Mouse (Mus musculus): ENCODE data around the gene Asic1. TPM values are rescaled to one million over a fixed set of nuclear protein-coding genes. Genes with fewer than 3 reads are reported as not detected.

Asic1 gene
- polyA plus RNA-seq, 1 experiment from 2014 or later = 1.4 TPM

DNA sequence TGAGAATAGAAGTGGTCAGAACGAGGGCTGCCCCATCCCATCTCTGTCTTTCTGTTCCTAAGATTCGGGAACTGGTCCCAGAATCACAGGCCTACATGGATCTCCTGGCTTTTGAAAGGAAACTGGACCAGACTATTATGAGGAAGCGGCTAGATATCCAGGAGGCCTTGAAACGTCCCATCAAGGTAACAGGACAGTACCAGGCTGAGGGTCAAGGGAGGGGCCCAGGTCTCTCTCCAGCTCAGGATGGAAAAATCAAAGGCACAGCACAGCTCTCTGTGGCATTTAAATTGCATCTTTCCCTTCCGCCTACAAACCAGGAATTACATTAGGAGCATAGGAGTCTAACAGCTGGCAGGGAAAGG is 33.5 kb downstream of the Asic1 start:
- peaks cover 52% of the 10 kb centered on the region for H3K4me1 ChIP-seq (replicated peaks)
- peaks cover 1% of the 10 kb centered on the region for H3K27me3 ChIP-seq
- no peaks in the 10 kb centered on the region for H3K9me3 ChIP-seq (replicated peaks)
- no peak for ATAC-seq (replicated peaks; ENCODE audit: insufficient number of reproducible peaks, insufficient read depth, low FRiP score, low read depth)
- H3K4me2 ChIP-seq = peak overlapping the region; percentile 77
- 58% methylated on average over 5 of the region's 5 CpGs for WGBS
- peaks cover 30% of the 10 kb centered on the region for H3K36me3 ChIP-seq
- peak overlapping the region; percentile 44; the same call in 1 of the 2 replicates for H3K9ac ChIP-seq
- peak overlapping the region; percentile 32; the same call in 1 of the 2 replicates for H3K4me3 ChIP-seq
- H3K27ac ChIP-seq = peak overlapping the region; percentile 100

- no peak for ATAC-seq (replicated peaks; ENCODE audit: insufficient number of reproducible peaks, insufficient read depth, low FRiP score, low read depth)
- Histone ChIP-seq H3K9ac (peak overlapping the region; percentile 44), H3K27ac (peak overlapping the region; percentile 100), H3K36me3 (peaks cover 35% of the 10 kb centered on the region), H3K4me2 (peak overlapping the region; percentile 77), H3K4me1 (replicated peaks) (peaks cover 48% of the 10 kb centered on the region), H3K4me3 (peak overlapping the region; percentile 32), H3K27me3 (no peaks in the 10 kb centered on the region; the same call in none of the 2 replicates), H3K9me3 (replicated peaks) (no peaks in the 10 kb centered on the region)
- WGBS = 36% methylated on average over 23 of the region's 23 CpGs
Observed at GRCm38 (mm10) chr15:99704041-99704681, 34.0 kb downstream of the Asic1 start.

- H3K4me1 ChIP-seq (replicated peaks) = peaks cover 48% of the 10 kb centered on the region
- H3K4me2 ChIP-seq = peak overlapping the region; percentile 77
- ATAC-seq (replicated peaks; ENCODE audit: insufficient number of reproducible peaks, insufficient read depth, low FRiP score, low read depth) = peak; percentile 52
- 36% methylated on average over 7 of the region's 7 CpGs for WGBS
- H3K27ac ChIP-seq = peak overlapping the region; percentile 100
- peaks cover 42% of the 10 kb centered on the region for H3K36me3 ChIP-seq
- H3K27me3 ChIP-seq = no peaks in the 10 kb centered on the region
- no peaks in the 10 kb centered on the region for H3K9me3 ChIP-seq (replicated peaks)
- H3K4me3 ChIP-seq = peak overlapping the region; percentile 32
- H3K9ac ChIP-seq = peak overlapping the region; percentile 44
Observed at GRCm38 (mm10) chr15:99704881-99705280, 34.7 kb downstream of the Asic1 start.

DNA sequence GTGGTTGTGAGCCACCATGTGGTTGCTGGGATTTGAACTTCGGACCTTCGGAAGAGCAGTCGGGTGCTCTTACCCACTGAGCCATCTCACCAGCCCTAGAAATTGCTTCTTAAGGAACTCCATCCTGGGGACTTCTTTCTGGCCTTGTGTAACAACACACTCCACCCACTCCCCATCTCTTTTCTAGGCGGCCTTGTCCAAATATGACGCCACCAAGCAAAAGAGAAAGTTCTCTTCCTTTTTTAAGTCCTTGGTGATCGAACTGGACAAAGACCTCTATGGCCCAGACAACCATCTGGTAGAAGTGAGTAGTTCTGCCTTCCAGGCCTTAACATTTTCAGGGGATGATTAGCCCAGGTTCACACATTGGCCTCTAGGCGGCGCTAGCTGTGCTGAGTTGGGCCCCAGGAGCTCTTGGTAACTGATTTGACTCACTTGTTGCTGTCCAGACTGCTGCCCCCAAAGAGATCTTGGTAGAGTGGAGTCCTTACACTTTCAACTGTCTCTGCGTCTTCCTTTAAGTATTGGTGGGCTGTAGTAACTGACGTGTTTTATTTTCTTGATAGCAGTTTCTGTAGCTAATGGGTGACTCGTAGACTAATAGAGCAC is 35.4 kb downstream of the Asic1 start, which contains the start of gene Gm17349:
TSS of gene Gm17349 (minus strand) at position 51 of the 609 bp plus-strand sequence.
- H3K9ac ChIP-seq = peak within 1 kb of the TSS; percentile 44
- H3K9me3 ChIP-seq (replicated peaks) = no peaks in the 10 kb centered on the region
- 68% methylated on average over 11 of the region's 11 CpGs for whole genome bisulfite sequencing
- peak within 1 kb of the TSS; percentile 100 for H3K27ac ChIP-seq
- H3K36me3 ChIP-seq = peaks cover 49% of the 10 kb centered on the region
- peak within 1 kb of the TSS; percentile 77 for H3K4me2 ChIP-seq
- H3K4me3 ChIP-seq = peak within 1 kb of the TSS; percentile 32
- H3K27me3 ChIP-seq = no peaks in the 10 kb centered on the region
- H3K4me1 ChIP-seq (replicated peaks) = peaks cover 49% of the 10 kb centered on the region
- ATAC-seq (replicated peaks; ENCODE audit: insufficient number of reproducible peaks, insufficient read depth, low FRiP score, low read depth) = no peak

GRCm38 (mm10) chr15:99708176-99708575 is 38.0 kb downstream of the Asic1 start:
- no peak for ATAC-seq (replicated peaks; ENCODE audit: insufficient number of reproducible peaks, insufficient read depth, low FRiP score, low read depth)
- Histone ChIP-seq H3K4me1 (replicated peaks) (peaks cover 34% of the 10 kb centered on the region), H3K9ac (no peak overlapping the region), H3K4me3 (no peak overlapping the region), H3K27me3 (no peaks in the 10 kb centered on the region), H3K9me3 (replicated peaks) (no peaks in the 10 kb centered on the region), H3K4me2 (no peak overlapping the region), H3K36me3 (peaks cover 75% of the 10 kb centered on the region), H3K27ac (no peak overlapping the region)
- 92% methylated on average over 13 of the region's 13 CpGs for WGBS

GRCm38 (mm10) chr15:99710221-99711190 is 40.3 kb downstream of the Asic1 start:
- peaks cover 33% of the 10 kb centered on the region for H3K4me1 ChIP-seq (replicated peaks)
- ATAC-seq (replicated peaks; ENCODE audit: insufficient number of reproducible peaks, insufficient read depth, low FRiP score, low read depth) = no peak
- H3K9ac ChIP-seq = no peak overlapping the region
- 85% methylated on average over 10 of the region's 10 CpGs for WGBS
- H3K4me3 ChIP-seq = no peak overlapping the region
- H3K4me2 ChIP-seq = no peak overlapping the region
- H3K9me3 ChIP-seq (replicated peaks) = no peaks in the 10 kb centered on the region
- peaks cover 79% of the 10 kb centered on the region for H3K36me3 ChIP-seq
- no peaks in the 10 kb centered on the region for H3K27me3 ChIP-seq
- no peak overlapping the region for H3K27ac ChIP-seq

GRCm38 (mm10) chr15:99711491-99711890 is 41.3 kb downstream of the Asic1 start:
- no peak for ATAC-seq (replicated peaks; ENCODE audit: insufficient number of reproducible peaks, insufficient read depth, low FRiP score, low read depth)
- H3K4me3 ChIP-seq = no peak overlapping the region
- WGBS = 66% methylated on average over 3 of the region's 3 CpGs

GRCm38 (mm10) chr15:99712666-99713559 is 42.7 kb downstream of the Asic1 start:
- Histone ChIP-seq H3K9ac (peak overlapping the region; percentile 17; the same call in 1 of the 2 replicates), H3K4me3 (no peak overlapping the region), H3K4me1 (replicated peaks) (peaks cover 47% of the 10 kb centered on the region), H3K4me2 (no peak overlapping the region), H3K9me3 (replicated peaks) (no peaks in the 10 kb centered on the region), H3K36me3 (peaks cover 58% of the 10 kb centered on the region), H3K27ac (peak overlapping the region; percentile 84), H3K27me3 (no peaks in the 10 kb centered on the region)
- 60% methylated on average over 13 of the region's 13 CpGs for WGBS
- no peak for ATAC-seq (replicated peaks; ENCODE audit: insufficient number of reproducible peaks, insufficient read depth, low FRiP score, low read depth)

More at GRCm38 (mm10) chr15:99711491-99711890, 41.3 kb downstream of the Asic1 start:
- Histone ChIP-seq H3K4me1 (replicated peaks) (peaks cover 36% of the 10 kb centered on the region), H3K9me3 (replicated peaks) (no peaks in the 10 kb centered on the region), H3K27ac (no peak overlapping the region), H3K9ac (no peak overlapping the region), H3K4me2 (no peak overlapping the region), H3K36me3 (peaks cover 72% of the 10 kb centered on the region), H3K27me3 (no peaks in the 10 kb centered on the region)

- Histone ChIP-seq H3K4me1 (replicated peaks) (peaks cover 47% of the 10 kb centered on the region), H3K4me3 (no peak overlapping the region), H3K27ac (peak overlapping the region; percentile 84), H3K36me3 (peaks cover 51% of the 10 kb centered on the region), H3K9ac (peak overlapping the region; percentile 17; the same call in 1 of the 2 replicates), H3K9me3 (replicated peaks) (no peaks in the 10 kb centered on the region), H3K27me3 (no peaks in the 10 kb centered on the region), H3K4me2 (no peak overlapping the region)
- WGBS = 66% methylated on average over 3 of the region's 3 CpGs
- ATAC-seq (replicated peaks; ENCODE audit: insufficient number of reproducible peaks, insufficient read depth, low FRiP score, low read depth) = no peak
Observed at GRCm38 (mm10) chr15:99713569-99713968, 43.4 kb downstream of the Asic1 start.

- H3K9ac ChIP-seq = no peak overlapping the region
Observed at GRCm38 (mm10) chr15:99714206-99714605, 44.0 kb downstream of the Asic1 start.

More at GRCm38 (mm10) chr15:99714206-99714605, 44.0 kb downstream of the Asic1 start:
- Histone ChIP-seq H3K4me2 (no peak overlapping the region), H3K4me1 (replicated peaks) (peaks cover 47% of the 10 kb centered on the region), H3K36me3 (peaks cover 45% of the 10 kb centered on the region), H3K27me3 (no peaks in the 10 kb centered on the region), H3K4me3 (no peak overlapping the region), H3K9me3 (replicated peaks) (no peaks in the 10 kb centered on the region), H3K27ac (peak overlapping the region; percentile 84)
- ATAC-seq (replicated peaks; ENCODE audit: insufficient number of reproducible peaks, insufficient read depth, low FRiP score, low read depth) = 0 out of 2 replicates have a peak, but pooled peaks have one; percentile 7
- WGBS = 41% methylated on average over 4 of the region's 4 CpGs

All from heart, embryonic 15.5 days (tissue).